Mouse (Mus musculus) intestine, embryonic 15.5 days (tissue): ENCODE data around the gene Dad1. TPM values are rescaled to one million over a fixed set of nuclear protein-coding genes. Genes with fewer than 3 reads are reported as not detected.
A peak's percentile ranks its signal among the peaks of the same experiment; 100 is the strongest.

ENCODE experiments used
- ATAC-seq: fragments of 200-750 bp; cut with Nextera tagmentation; 2 replicates; pipeline ENCODE4 v1.8.0; 2017; ENCODE audit warnings: moderate TSS enrichment, moderate library complexity
- H3K27ac ChIP-seq: fragments of 300-500 bp; sonication (generic); 2 replicates; pipeline ENCODE4 v1.5.1; 2015; ENCODE audit warnings: mild to moderate bottlenecking, inconsistent platforms
- H3K27me3 ChIP-seq: fragments of 300-500 bp; sonication (generic); replicated peaks from 2 replicates; pipeline ENCODE4 v1.6.1; 2015; ENCODE audit warnings: inconsistent platforms
- H3K36me3 ChIP-seq: fragments of 300-500 bp; sonication (generic); 2 replicates; pipeline ENCODE4 v1.6.1; 2015; ENCODE audit warnings: inconsistent platforms
- H3K4me1 ChIP-seq: fragments of 300-500 bp; sonication (generic); replicated peaks from 2 replicates; pipeline ENCODE4 v1.6.1; 2015; ENCODE audit warnings: inconsistent platforms
- H3K4me2 ChIP-seq: fragments of 300-500 bp; sonication (generic); replicated peaks from 2 replicates; pipeline ENCODE4 v1.6.1; 2015; ENCODE audit warnings: mild to moderate bottlenecking, inconsistent platforms
- H3K4me3 ChIP-seq: fragments of 300-500 bp; sonication (generic); replicated peaks from 2 replicates; pipeline ENCODE4 v1.5.1; 2015; ENCODE audit warnings: inconsistent platforms
- H3K9ac ChIP-seq: fragments of 300-500 bp; sonication (generic); 2 replicates; pipeline ENCODE4 v1.6.1; 2015; ENCODE audit warnings: inconsistent platforms
- H3K9me3 ChIP-seq: fragments of 300-500 bp; sonication (generic); 2 replicates; pipeline ENCODE4 v1.6.1; 2016; ENCODE audit warnings: inconsistent platforms
- WGBS: fragments of 180-500 bp; shearing (Covaris S2); methylation state at CpG from one replicate; pipeline ENCODE4 v1.1.7; 2015; 5-methylcytosine and 5-hydroxymethylcytosine counted together
- polyA plus RNA-seq: library from polyadenylated mRNA; unstranded; fragments of >200 nt; fragmentation: Nextera tagmentation; extraction: Ambion mirVana; gene quantifications from 2 replicates; pipeline ENCODE4 v1.2.1, GENCODE M21; 2015

Dad1 gene
- polyA plus RNA-seq, 1 experiment from 2014 or later: 450 TPM

DNA sequence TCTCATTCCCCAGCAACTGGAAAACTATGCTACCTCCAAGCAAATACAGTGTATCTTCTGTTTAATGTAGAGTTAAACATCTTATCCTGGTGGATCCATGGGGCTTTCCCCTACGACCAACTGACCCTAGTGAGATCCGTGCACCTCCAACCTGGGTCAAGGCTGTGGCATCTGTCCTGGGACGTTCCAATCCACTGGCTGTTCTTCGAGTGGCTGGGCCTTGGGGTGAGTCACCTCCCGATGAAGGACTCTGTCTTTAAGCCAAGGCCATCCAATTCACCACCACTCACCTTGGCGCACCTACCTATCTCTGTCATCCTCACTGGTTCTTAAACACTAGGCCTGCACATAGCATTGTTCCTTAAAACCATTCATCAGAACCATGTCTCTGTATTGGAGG lies 9.2 kb upstream of the Dad1 start:
- Histone ChIP-seq H3K4me3 (no peak overlapping the region), H3K36me3 (peaks cover 4% of the 10 kb centered on the region; the same call in 1 of the 2 replicates), H3K27ac (no peak overlapping the region), H3K4me1 (peaks cover 11% of the 10 kb centered on the region), H3K4me2 (no peak overlapping the region), H3K9me3 (no peaks in the 10 kb centered on the region), H3K27me3 (no peaks in the 10 kb centered on the region), H3K9ac (no peak overlapping the region)
- ATAC-seq: no peak
- WGBS: 95% methylated on average over 6 of the region's 6 CpGs

DNA sequence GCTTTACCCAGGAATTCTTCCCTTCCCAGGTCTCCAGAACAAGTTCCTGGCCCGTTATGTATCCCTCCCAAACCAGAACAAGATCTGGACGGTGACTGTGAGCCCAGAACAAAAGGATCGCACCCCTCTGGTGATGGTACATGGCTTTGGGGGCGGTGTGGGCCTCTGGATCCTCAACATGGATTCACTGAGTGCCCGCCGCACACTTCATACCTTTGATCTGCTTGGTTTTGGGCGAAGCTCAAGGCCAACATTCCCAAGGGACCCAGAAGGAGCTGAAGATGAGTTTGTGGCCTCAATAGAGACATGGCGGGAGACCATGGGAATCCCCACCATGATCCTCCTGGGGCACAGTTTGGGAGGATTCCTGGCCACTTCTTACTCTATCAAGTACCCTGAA lies 8.7 kb upstream of the Dad1 start:
- ATAC-seq: no peak
- H3K9me3 ChIP-seq: no peaks in the 10 kb centered on the region
- peaks cover 11% of the 10 kb centered on the region for H3K4me1 ChIP-seq
- H3K27ac ChIP-seq: no peak overlapping the region
- no peak overlapping the region for H3K4me3 ChIP-seq
- no peak overlapping the region for H3K9ac ChIP-seq
- H3K4me2 ChIP-seq: no peak overlapping the region
- 87% methylated on average over 8 of the region's 8 CpGs for WGBS
- peaks cover 2% of the 10 kb centered on the region; the same call in 1 of the 2 replicates for H3K36me3 ChIP-seq
- no peaks in the 10 kb centered on the region for H3K27me3 ChIP-seq

GRCm38 (mm10) chr14:54261386-54261785 lies 7.5 kb upstream of the Dad1 start:
- Histone ChIP-seq H3K9ac (no peak overlapping the region), H3K27me3 (no peaks in the 10 kb centered on the region), H3K4me1 (peaks cover 11% of the 10 kb centered on the region), H3K36me3 (peaks cover 2% of the 10 kb centered on the region; the same call in 1 of the 2 replicates), H3K4me2 (no peak overlapping the region), H3K9me3 (no peaks in the 10 kb centered on the region), H3K4me3 (no peak overlapping the region), H3K27ac (no peak overlapping the region)
- ATAC-seq: no peak
- WGBS: 90% methylated on average over 2 of the region's 2 CpGs

- peak overlapping the region; percentile 72 for H3K4me2 ChIP-seq
- no peak overlapping the region for H3K27ac ChIP-seq
- H3K9me3 ChIP-seq: no peaks in the 10 kb centered on the region
- H3K27me3 ChIP-seq: no peaks in the 10 kb centered on the region
- peaks cover 2% of the 10 kb centered on the region; the same call in 1 of the 2 replicates for H3K36me3 ChIP-seq
- H3K4me3 ChIP-seq: peak overlapping the region; percentile 68; the same call in 1 of the 2 replicates
- H3K4me1 ChIP-seq: peaks cover 11% of the 10 kb centered on the region
- ATAC-seq: no peak
- WGBS: 73% methylated on average over 2 of the region's 2 CpGs
- no peak overlapping the region for H3K9ac ChIP-seq
Observed at GRCm38 (mm10) chr14:54260196-54260595, 6.3 kb upstream of the Dad1 start.

GRCm38 (mm10) chr14:54259722-54260085 lies 5.8 kb upstream of the Dad1 start:
- ATAC-seq: no peak

DNA sequence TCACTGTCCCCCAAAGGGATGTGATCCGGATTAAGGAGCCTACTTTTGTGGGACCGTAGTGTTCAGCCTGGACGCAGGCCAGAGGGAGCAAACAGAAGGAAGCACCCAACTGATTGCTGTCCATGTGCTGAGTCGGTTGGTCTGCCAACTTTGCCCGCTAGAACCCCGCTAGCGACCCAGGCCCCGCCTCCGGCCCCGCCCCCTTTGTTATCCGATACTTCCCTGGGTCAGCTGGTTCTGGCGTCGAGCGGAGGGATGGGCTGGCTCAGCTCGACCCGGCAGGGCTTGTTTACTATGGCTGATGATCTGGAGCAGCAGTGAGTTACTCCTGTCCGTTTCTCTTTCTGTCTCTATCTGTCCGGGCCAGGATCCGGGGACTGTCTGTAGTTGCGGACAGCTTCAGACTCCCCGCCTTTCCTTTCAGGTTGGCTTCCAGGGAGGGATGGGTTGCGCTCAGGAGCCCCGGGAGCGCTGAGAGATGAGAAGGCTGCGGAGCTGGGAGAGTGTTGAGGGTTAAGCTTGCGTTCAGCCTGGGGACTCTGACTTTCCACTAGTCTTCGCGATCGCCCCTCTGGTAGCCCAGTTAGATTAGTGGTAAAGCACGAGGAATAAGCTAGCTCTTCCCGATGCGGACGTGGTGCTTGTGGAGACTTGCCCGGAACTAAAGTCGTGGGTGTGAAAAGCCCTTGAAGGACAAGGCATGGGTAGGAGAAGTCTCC lies 5.3 kb upstream of the Dad1 start:
- Histone ChIP-seq H3K9ac (peak overlapping the region; percentile 68), H3K4me2 (peak overlapping the region; percentile 72), H3K4me1 (peaks cover 11% of the 10 kb centered on the region), H3K36me3 (peaks cover 2% of the 10 kb centered on the region; the same call in 1 of the 2 replicates), H3K4me3 (peak overlapping the region; percentile 68), H3K9me3 (no peaks in the 10 kb centered on the region), H3K27me3 (no peaks in the 10 kb centered on the region), H3K27ac (peak overlapping the region; percentile 79)
- ATAC-seq: peak; percentile 94
- under 1% methylated on average over 35 of the region's 35 CpGs for WGBS

More at GRCm38 (mm10) chr14:54259722-54260085, 5.8 kb upstream of the Dad1 start:
- Histone ChIP-seq H3K4me2 (peak overlapping the region; percentile 72), H3K27me3 (no peaks in the 10 kb centered on the region), H3K36me3 (peaks cover 2% of the 10 kb centered on the region; the same call in 1 of the 2 replicates), H3K27ac (no peak overlapping the region), H3K9me3 (no peaks in the 10 kb centered on the region), H3K4me3 (peak overlapping the region; percentile 68), H3K4me1 (peaks cover 11% of the 10 kb centered on the region), H3K9ac (peak overlapping the region; percentile 68)
- 18% methylated on average over 8 of the region's 8 CpGs for WGBS

DNA sequence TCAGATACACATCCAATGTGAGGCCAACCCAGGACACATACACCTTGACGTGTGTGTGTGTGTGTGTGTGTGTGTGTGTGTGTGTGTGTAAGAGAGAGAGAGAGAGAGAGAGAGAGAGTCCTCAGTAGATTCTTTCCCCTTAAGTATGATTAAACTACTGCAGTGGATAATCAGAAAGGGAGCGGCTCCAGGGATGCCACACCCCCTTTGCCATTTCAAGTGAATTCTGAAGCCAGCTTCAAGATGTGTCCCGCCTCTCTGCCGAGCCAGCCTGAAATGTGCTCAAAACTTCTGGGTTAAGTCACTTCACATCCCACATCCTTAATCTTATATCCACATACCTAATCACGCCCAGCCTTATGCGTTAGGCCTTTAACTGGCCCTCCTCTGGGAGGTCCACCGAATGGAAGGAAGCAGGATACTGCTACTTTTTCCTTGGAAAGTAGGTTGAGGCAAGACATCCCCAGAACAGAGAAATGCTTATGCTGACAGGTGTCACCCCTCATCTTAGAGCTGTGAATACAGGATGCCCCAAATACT lies 4.3 kb upstream of the Dad1 start:
- H3K27me3 ChIP-seq: no peaks in the 10 kb centered on the region
- WGBS: 62% methylated on average over 7 of the region's 7 CpGs
- H3K9ac ChIP-seq: no peak overlapping the region

GRCm38 (mm10) chr14:54254670-54255202 lies 832 bp upstream of the Dad1 start:
- Histone ChIP-seq H3K27me3 (no peaks in the 10 kb centered on the region), H3K9me3 (no peaks in the 10 kb centered on the region), H3K9ac (peak overlapping the region; percentile 55; the same call in 1 of the 2 replicates), H3K4me1 (peaks cover 25% of the 10 kb centered on the region), H3K4me2 (peak overlapping the region; percentile 60), H3K4me3 (peak overlapping the region; percentile 75), H3K27ac (no peak overlapping the region), H3K36me3 (no peaks in the 10 kb centered on the region)
- 53% methylated on average over 12 of the region's 12 CpGs for WGBS
- no peak for ATAC-seq

More for the DNA sequence above, 4.3 kb upstream of the Dad1 start:
- no peaks in the 10 kb centered on the region; the same call in 1 of the 2 replicates for H3K36me3 ChIP-seq
- no peak for ATAC-seq
- peak overlapping the region; percentile 72 for H3K4me2 ChIP-seq
- H3K4me1 ChIP-seq: peaks cover 11% of the 10 kb centered on the region
- H3K27ac ChIP-seq: no peak overlapping the region
- peak overlapping the region; percentile 68; the same call in 1 of the 2 replicates for H3K4me3 ChIP-seq
- no peaks in the 10 kb centered on the region for H3K9me3 ChIP-seq

GRCm38 (mm10) chr14:54250122-54250521 lies 3.8 kb downstream of the Dad1 start:
- no peak for ATAC-seq
- peak overlapping the region; percentile 15 for H3K4me2 ChIP-seq
- no peak overlapping the region for H3K9ac ChIP-seq
- H3K4me1 ChIP-seq: peaks cover 28% of the 10 kb centered on the region
- no peaks in the 10 kb centered on the region for H3K36me3 ChIP-seq
- no peak overlapping the region for H3K4me3 ChIP-seq
- whole genome bisulfite sequencing: 40% methylated on average over 4 of the region's 4 CpGs
- H3K27me3 ChIP-seq: no peaks in the 10 kb centered on the region
- 0 out of 2 replicates have a peak overlapping the region, but pooled peaks have one; percentile 24 for H3K27ac ChIP-seq
- H3K9me3 ChIP-seq: no peaks in the 10 kb centered on the region

DNA sequence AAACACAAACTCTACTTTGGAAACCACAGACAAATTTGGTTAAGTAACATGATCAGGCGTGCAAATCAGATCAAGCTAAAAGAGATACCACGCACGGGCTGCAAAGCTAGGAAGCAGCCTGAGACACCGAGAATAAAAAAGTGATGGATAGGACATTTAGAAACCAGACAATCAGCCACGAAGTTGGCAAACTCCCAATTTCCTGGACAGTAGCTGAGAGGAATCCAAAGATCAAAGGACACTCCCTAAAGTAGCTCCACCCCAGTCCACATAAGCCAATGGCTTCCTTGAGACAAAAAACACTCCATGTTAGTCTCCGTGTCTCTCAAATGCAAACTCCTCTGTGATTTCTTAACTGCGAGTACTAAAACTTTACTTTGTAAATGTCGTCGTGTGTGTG lies 4.6 kb downstream of the Dad1 start:
- WGBS: 49% methylated on average over 9 of the region's 9 CpGs
- Histone ChIP-seq H3K4me1 (peaks cover 28% of the 10 kb centered on the region), H3K9me3 (no peaks in the 10 kb centered on the region), H3K36me3 (no peaks in the 10 kb centered on the region), H3K9ac (no peak overlapping the region), H3K4me3 (no peak overlapping the region), H3K27ac (peak overlapping the region; percentile 10; the same call in 1 of the 2 replicates), H3K4me2 (no peak overlapping the region), H3K27me3 (no peaks in the 10 kb centered on the region)
- ATAC-seq: no peak

- H3K27ac ChIP-seq: no peak overlapping the region
- peaks cover 21% of the 10 kb centered on the region for H3K36me3 ChIP-seq
- peaks cover 23% of the 10 kb centered on the region for H3K4me1 ChIP-seq
- H3K9ac ChIP-seq: no peak overlapping the region
- ATAC-seq: no peak
- H3K27me3 ChIP-seq: no peaks in the 10 kb centered on the region
- no peaks in the 10 kb centered on the region for H3K9me3 ChIP-seq
- no peak overlapping the region for H3K4me3 ChIP-seq
- H3K4me2 ChIP-seq: no peak overlapping the region
- WGBS: 82% methylated on average over 3 of the region's 3 CpGs
Observed at GRCm38 (mm10) chr14:54246232-54246631, 7.7 kb downstream of the Dad1 start.

- Histone ChIP-seq H3K4me2 (no peak overlapping the region), H3K27ac (no peak overlapping the region), H3K9me3 (no peaks in the 10 kb centered on the region), H3K4me3 (no peak overlapping the region), H3K36me3 (peaks cover 27% of the 10 kb centered on the region), H3K27me3 (no peaks in the 10 kb centered on the region), H3K4me1 (peaks cover 6% of the 10 kb centered on the region; the same call in 1 of the 2 replicates), H3K9ac (no peak overlapping the region)
- ATAC-seq: peak; percentile 79
- 39% methylated on average over 3 of the region's 3 CpGs for WGBS
Observed at GRCm38 (mm10) chr14:54244183-54244582, 9.7 kb downstream of the Dad1 start.
